Mouse (Mus musculus) adrenal gland, postnatal 4 days (tissue): ENCODE data around the gene Srgap3. TPM values are rescaled to one million over a fixed set of nuclear protein-coding genes. Genes with fewer than 3 reads are reported as not detected.
"Not testable (repeated sequence)": the region's sequence is repeated elsewhere in the genome, so short reads cannot be mapped to it uniquely, and the experiment has no call there.

ENCODE experiments used
- DNase-seq, 2 experiments: peaks; one replicate each; pipeline ENCODE4 v3.0.0; 2021 to 2022; ENCODE audit warnings: low spot score in 2 of 2, mixed read lengths in 2 of 2
- total RNA-seq, 2 experiments: library from RNA; stranded (reverse); gene quantifications; 2 replicates each; pipeline ENCODE4 v1.2.3; 2021

Gene Srgap3
- total RNA-seq, 2 experiments from 2014 or later, result 25.8 to 27.8 TPM

- no peak for DNase-seq
These were observed 84.6 kb downstream of the Srgap3 start for GRCm38 (mm10) chr6:112862465-112862864.

GRCm38 (mm10) chr6:112861351-112862297 lies 85.4 kb downstream of the Srgap3 start:
- DNase-seq, result no peak

GRCm38 (mm10) chr6:112860290-112860689 lies 86.8 kb downstream of the Srgap3 start:
- not testable (repeated sequence) for DNase-seq

GRCm38 (mm10) chr6:112857057-112857456 lies 90.0 kb downstream of the Srgap3 start:
- DNase-seq, result no peak

- DNase-seq, result no peak
These were observed 91.9 kb downstream of the Srgap3 start for GRCm38 (mm10) chr6:112855183-112855582.

- no peak for DNase-seq
These were observed 94.5 kb downstream of the Srgap3 start for GRCm38 (mm10) chr6:112852261-112853235.

GRCm38 (mm10) chr6:112850745-112851144 lies 96.3 kb downstream of the Srgap3 start:
- no peak for DNase-seq

- no peak for DNase-seq
These were observed 98.4 kb downstream of the Srgap3 start for GRCm38 (mm10) chr6:112848629-112849180.

GRCm38 (mm10) chr6:112846863-112847262 lies 100.2 kb downstream of the Srgap3 start:
- DNase-seq, result no peak

GRCm38 (mm10) chr6:112842426-112842825 lies 104.6 kb downstream of the Srgap3 start:
- no peak for DNase-seq

- DNase-seq, result no peak
These were observed 106.7 kb downstream of the Srgap3 start for GRCm38 (mm10) chr6:112840400-112840799.

- DNase-seq, result no peak
These were observed 107.7 kb downstream of the Srgap3 start for GRCm38 (mm10) chr6:112839391-112839790.

- no peak for DNase-seq
These were observed 108.2 kb downstream of the Srgap3 start for GRCm38 (mm10) chr6:112838879-112839278.

GRCm38 (mm10) chr6:112836712-112837111 lies 110.4 kb downstream of the Srgap3 start:
- DNase-seq, result no peak

- no peak for DNase-seq
These were observed 111.7 kb downstream of the Srgap3 start for GRCm38 (mm10) chr6:112835413-112835812.

- no peak for DNase-seq
These were observed 112.6 kb downstream of the Srgap3 start for GRCm38 (mm10) chr6:112834430-112834829.

- no peak for DNase-seq
These were observed 113.3 kb downstream of the Srgap3 start for GRCm38 (mm10) chr6:112833763-112834162.

- no peak for DNase-seq
These were observed 117.9 kb downstream of the Srgap3 start for GRCm38 (mm10) chr6:112829196-112829595.

GRCm38 (mm10) chr6:112828420-112828819 lies 118.6 kb downstream of the Srgap3 start:
- no peak for DNase-seq

GRCm38 (mm10) chr6:112825657-112826056 lies 121.4 kb downstream of the Srgap3 start:
- DNase-seq, result no peak

GRCm38 (mm10) chr6:112823096-112823495 lies 124.0 kb downstream of the Srgap3 start:
- DNase-seq, result no peak
